Mouse (Mus musculus) stomach, embryonic 15.5 days (tissue): ENCODE data around the gene Krt20. TPM values are rescaled to one million over a fixed set of nuclear protein-coding genes. Genes with fewer than 3 reads are reported as not detected.

Experiments used
- ATAC-seq: fragments of 200-750 bp; cut with Nextera tagmentation; 2 replicates; pipeline ENCODE4 v1.8.0; 2017; ENCODE audit warnings: low read depth, moderate number of reproducible peaks, moderate TSS enrichment; ENCODE audit not compliant: insufficient read depth, low FRiP score
- H3K27ac ChIP-seq: fragments of 300-500 bp; sonication (generic); 2 replicates; pipeline ENCODE4 v1.5.1; 2015; ENCODE audit warnings: mild to moderate bottlenecking, inconsistent platforms
- H3K27me3 ChIP-seq: fragments of 300-500 bp; sonication (generic); replicated peaks from 2 replicates; pipeline ENCODE4 v1.6.1; 2015; ENCODE audit warnings: inconsistent platforms
- H3K36me3 ChIP-seq: fragments of 300-500 bp; sonication (generic); 2 replicates; pipeline ENCODE4 v1.6.1; 2015; ENCODE audit warnings: inconsistent platforms
- H3K4me1 ChIP-seq: fragments of 300-500 bp; sonication (generic); 2 replicates; pipeline ENCODE4 v1.6.1; 2015; ENCODE audit warnings: inconsistent platforms
- H3K4me2 ChIP-seq: fragments of 300-500 bp; sonication (generic); 2 replicates; pipeline ENCODE4 v1.6.1; 2015; ENCODE audit warnings: mild to moderate bottlenecking, inconsistent platforms
- H3K4me3 ChIP-seq: fragments of 300-500 bp; sonication (generic); replicated peaks from 2 replicates; pipeline ENCODE4 v1.5.1; 2015; ENCODE audit warnings: inconsistent platforms
- H3K9ac ChIP-seq: fragments of 300-500 bp; sonication (generic); 2 replicates; pipeline ENCODE4 v1.6.1; 2015; ENCODE audit warnings: inconsistent platforms
- H3K9me3 ChIP-seq: fragments of 300-500 bp; sonication (generic); 2 replicates; pipeline ENCODE4 v1.6.1; 2016; ENCODE audit warnings: inconsistent platforms
- WGBS: fragments of 180-500 bp; shearing (Covaris S2); methylation state at CpG from one replicate; pipeline ENCODE4 v1.1.7; 2015; 5-methylcytosine and 5-hydroxymethylcytosine counted together
- polyA plus RNA-seq: library from polyadenylated mRNA; unstranded; fragments of >200 nt; fragmentation: Nextera tagmentation; extraction: Ambion mirVana; gene quantifications from 2 replicates; pipeline ENCODE4 v1.2.1, GENCODE M21; 2015

The Krt20 gene
- polyA plus RNA-seq, 1 experiment from 2014 or later: 17.1 TPM

DNA sequence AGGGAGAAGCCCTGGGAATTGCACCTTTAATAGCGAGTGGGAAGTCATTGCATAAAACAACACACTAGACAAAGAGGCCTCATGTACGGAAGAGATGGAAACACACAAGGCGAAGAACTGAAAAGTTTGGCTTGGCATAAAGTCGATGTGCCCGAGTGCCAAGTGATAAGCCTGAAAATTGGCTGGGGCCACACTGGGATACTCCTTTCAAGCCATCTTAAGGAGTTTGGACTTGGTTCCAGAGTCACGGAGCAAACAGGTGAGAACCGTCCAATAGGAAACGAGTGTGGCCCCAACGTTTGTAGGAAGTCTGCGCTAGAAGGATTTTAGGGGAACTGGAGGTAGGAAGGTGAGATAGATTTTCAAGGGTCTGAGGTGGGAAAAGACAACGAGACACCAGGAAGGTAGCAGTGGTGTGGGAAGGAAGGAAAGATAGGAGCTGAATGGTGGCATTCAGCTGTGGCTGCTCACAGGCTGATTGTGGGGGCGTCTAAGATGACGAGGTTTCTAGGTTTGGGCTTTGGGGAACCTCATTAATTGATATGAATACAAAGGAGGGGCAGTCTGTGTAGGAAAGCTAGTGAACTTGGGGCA is 37.9 kb downstream of the Krt20 start:
- Histone ChIP-seq H3K27ac (no peak overlapping the region), H3K9ac (no peak overlapping the region), H3K4me1 (no peaks in the 10 kb centered on the region), H3K36me3 (no peaks in the 10 kb centered on the region), H3K27me3 (no peaks in the 10 kb centered on the region), H3K4me2 (no peak overlapping the region), H3K9me3 (no peaks in the 10 kb centered on the region), H3K4me3 (no peak overlapping the region)
- ATAC-seq: no peak
- 78% methylated on average over 13 of the region's 13 CpGs for WGBS

DNA sequence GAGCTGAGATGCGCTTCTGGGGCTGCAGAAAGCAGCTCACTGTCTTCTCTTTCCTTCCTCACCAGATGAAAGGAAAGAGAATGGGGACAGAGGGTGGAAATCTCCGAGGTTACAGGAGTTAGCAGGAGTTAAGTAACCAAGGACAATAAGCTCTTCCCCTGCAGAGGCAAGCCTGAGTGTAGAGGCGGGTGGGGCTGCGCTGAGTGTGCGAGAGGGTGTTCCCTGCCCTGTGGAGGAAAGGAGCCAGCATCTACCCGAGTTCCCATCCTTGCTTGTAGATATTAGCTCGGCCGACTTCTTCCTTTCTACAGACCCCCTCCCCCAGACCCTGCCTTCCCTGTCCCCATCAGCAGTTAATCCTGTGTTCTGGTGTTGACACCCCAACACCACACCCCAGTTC is 39.1 kb downstream of the Krt20 start:
- Histone ChIP-seq H3K36me3 (no peaks in the 10 kb centered on the region), H3K4me1 (no peaks in the 10 kb centered on the region), H3K4me3 (no peak overlapping the region), H3K27ac (no peak overlapping the region), H3K27me3 (no peaks in the 10 kb centered on the region), H3K9me3 (no peaks in the 10 kb centered on the region), H3K9ac (no peak overlapping the region), H3K4me2 (no peak overlapping the region)
- WGBS: 52% methylated on average over 8 of the region's 8 CpGs
- no peak for ATAC-seq

DNA sequence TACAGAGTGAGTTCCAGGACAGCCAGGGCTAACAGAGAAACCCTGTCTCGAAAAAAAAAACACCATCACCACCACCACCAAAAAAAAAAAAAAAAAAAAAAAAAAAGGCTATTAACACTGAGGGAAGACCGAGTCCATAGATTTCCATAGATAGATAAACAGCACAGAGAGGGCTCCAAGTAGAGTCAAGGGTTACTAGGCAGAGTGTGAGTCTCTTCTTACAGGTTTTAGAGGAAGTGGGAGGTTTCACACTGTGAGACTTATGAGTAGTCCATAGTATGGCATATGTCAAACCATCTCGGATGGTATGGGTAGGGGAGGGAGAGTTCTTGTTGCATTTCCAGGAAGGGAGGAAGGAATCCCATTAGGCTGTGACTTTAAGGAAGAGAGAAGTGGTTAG is 39.9 kb downstream of the Krt20 start:
- no peaks in the 10 kb centered on the region for H3K27me3 ChIP-seq
- H3K4me3 ChIP-seq: no peak overlapping the region
- no peak overlapping the region for H3K9ac ChIP-seq
- no peaks in the 10 kb centered on the region for H3K4me1 ChIP-seq
- no peak overlapping the region for H3K4me2 ChIP-seq
- WGBS: 64% methylated on average over 3 of the region's 3 CpGs
- no peaks in the 10 kb centered on the region for H3K9me3 ChIP-seq
- ATAC-seq: no peak
- no peaks in the 10 kb centered on the region for H3K36me3 ChIP-seq
- no peak overlapping the region for H3K27ac ChIP-seq

DNA sequence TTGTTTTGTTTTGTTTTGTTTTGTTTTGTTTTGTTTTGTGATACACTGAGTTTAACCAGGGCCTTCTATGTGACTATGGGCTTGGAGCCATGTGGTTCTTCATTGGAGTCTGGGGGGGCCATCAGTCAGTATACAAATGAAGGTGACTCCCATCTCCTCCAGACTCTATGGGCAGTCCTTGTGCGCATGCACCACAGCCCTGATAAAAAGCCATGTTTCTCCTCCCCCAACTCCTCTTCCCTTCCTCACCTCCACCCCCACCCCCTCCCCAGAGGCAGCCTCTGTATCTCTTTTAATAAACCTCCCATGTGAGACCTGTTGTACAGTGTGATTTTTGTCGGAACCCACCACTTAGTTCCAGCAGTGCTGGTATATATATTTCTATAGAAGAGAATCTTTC is 41.3 kb downstream of the Krt20 start:
- H3K4me3 ChIP-seq: no peak overlapping the region
- 92% methylated on average over 2 of the region's 2 CpGs for WGBS
- H3K4me1 ChIP-seq: no peaks in the 10 kb centered on the region
- no peaks in the 10 kb centered on the region for H3K27me3 ChIP-seq
- no peak for ATAC-seq
- no peaks in the 10 kb centered on the region for H3K9me3 ChIP-seq
- no peaks in the 10 kb centered on the region for H3K36me3 ChIP-seq
- H3K27ac ChIP-seq: no peak overlapping the region
- H3K9ac ChIP-seq: no peak overlapping the region
- no peak overlapping the region for H3K4me2 ChIP-seq

DNA sequence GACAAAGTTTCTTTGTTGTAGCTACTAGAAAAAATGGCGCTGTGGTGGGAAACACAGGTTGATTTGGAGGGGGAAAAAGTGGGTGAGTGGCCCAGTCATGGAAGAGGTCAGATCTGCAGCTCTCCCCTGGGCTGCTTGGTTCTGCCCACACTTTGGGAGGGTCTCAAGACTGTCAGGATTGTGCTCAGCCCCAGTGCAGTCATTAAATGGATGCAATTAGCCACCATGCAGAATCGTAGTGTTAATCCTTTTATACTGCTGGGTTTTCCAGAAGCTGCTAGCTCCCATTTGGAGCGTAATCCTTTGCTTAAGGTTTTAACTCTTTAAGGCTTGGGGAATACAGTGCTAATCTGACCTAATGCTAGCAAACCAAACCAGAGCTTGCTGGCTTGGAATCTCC is 41.9 kb downstream of the Krt20 start:
- H3K9ac ChIP-seq: no peak overlapping the region
- 56% methylated on average over 3 of the region's 3 CpGs for WGBS
- no peaks in the 10 kb centered on the region for H3K36me3 ChIP-seq
- H3K4me2 ChIP-seq: no peak overlapping the region
- no peak overlapping the region for H3K4me3 ChIP-seq
- ATAC-seq: no peak
- no peak overlapping the region for H3K27ac ChIP-seq
- H3K27me3 ChIP-seq: no peaks in the 10 kb centered on the region
- H3K4me1 ChIP-seq: no peaks in the 10 kb centered on the region
- no peaks in the 10 kb centered on the region for H3K9me3 ChIP-seq

DNA sequence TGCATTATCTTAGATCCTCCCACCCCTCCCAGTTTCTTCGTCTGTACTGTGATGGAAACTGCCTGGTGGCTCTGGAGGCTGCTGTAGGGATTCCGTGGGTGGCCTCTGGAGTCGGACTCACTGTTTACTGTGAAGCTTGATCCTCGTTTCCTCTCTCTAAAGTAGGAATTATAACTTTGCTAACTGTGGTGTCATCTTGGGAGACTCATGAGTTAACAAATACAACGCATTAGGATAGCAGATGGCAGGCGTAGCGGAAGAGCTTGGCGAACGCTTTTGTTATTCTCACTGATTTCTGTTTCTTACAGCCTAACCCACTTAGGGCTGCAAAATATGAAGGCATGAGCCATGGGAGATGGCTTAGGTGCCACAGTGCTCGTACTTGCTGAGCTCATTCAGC is 45.5 kb downstream of the Krt20 start:
- H3K27me3 ChIP-seq: no peaks in the 10 kb centered on the region
- ATAC-seq: no peak
- no peaks in the 10 kb centered on the region for H3K36me3 ChIP-seq
- 66% methylated on average over 10 of the region's 10 CpGs for WGBS
- H3K4me3 ChIP-seq: no peak overlapping the region
- H3K27ac ChIP-seq: peak overlapping the region; percentile 52
- H3K4me2 ChIP-seq: peak overlapping the region; percentile 14; the same call in 1 of the 2 replicates
- no peaks in the 10 kb centered on the region for H3K9me3 ChIP-seq
- no peak overlapping the region for H3K9ac ChIP-seq
- no peaks in the 10 kb centered on the region; the same call in 1 of the 2 replicates for H3K4me1 ChIP-seq

DNA sequence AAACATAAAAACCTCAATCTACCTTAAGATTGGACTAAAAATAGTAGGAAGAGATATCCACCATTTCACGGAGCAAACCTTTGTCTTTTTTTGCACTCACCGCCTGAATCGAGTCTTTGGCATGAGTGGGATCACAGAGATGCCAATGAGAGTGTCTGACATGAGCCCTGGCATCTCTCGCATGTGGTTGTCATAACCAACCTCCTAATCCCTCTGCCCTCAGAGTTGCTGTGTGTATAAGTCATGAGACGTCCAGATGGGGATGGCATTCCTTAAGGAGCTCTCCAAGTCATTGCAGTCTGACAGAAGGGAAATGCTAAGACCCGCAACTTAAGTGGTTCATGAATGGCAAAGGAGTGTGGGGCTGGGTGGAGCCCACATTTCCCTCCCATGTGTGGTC is 46.6 kb downstream of the Krt20 start:
- 71% methylated on average over 6 of the region's 6 CpGs for WGBS
- no peaks in the 10 kb centered on the region for H3K27me3 ChIP-seq
- H3K36me3 ChIP-seq: no peaks in the 10 kb centered on the region
- no peak overlapping the region for H3K4me2 ChIP-seq
- H3K9ac ChIP-seq: no peak overlapping the region
- no peaks in the 10 kb centered on the region for H3K9me3 ChIP-seq
- ATAC-seq: no peak
- H3K4me3 ChIP-seq: no peak overlapping the region
- H3K27ac ChIP-seq: no peak overlapping the region
- no peaks in the 10 kb centered on the region; the same call in 1 of the 2 replicates for H3K4me1 ChIP-seq

DNA sequence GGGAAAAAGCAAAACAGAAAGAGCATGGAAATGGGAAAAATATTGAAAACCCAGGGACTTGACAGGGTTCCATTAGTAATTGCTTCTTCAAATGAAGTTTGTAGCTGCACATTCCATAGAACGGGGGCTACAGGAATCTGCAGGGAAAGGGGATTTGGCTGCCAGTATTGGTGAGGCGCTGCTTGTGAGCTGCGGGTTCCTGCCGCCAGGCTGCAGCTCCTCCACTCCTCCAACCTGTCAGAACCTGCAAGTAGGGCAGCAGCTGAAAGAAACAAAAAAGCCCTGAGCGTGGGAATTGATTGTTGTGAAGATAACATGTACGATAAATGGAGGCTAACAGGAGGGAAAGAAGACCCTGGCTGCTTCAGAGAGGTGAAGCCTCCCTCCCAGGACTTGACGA is 47.1 kb downstream of the Krt20 start:
- Histone ChIP-seq H3K4me1 (no peaks in the 10 kb centered on the region; the same call in 1 of the 2 replicates), H3K9ac (no peak overlapping the region), H3K27me3 (no peaks in the 10 kb centered on the region), H3K4me3 (no peak overlapping the region), H3K4me2 (no peak overlapping the region), H3K36me3 (no peaks in the 10 kb centered on the region), H3K9me3 (no peaks in the 10 kb centered on the region), H3K27ac (no peak overlapping the region)
- WGBS: 55% methylated on average over 7 of the region's 7 CpGs
- no peak for ATAC-seq

DNA sequence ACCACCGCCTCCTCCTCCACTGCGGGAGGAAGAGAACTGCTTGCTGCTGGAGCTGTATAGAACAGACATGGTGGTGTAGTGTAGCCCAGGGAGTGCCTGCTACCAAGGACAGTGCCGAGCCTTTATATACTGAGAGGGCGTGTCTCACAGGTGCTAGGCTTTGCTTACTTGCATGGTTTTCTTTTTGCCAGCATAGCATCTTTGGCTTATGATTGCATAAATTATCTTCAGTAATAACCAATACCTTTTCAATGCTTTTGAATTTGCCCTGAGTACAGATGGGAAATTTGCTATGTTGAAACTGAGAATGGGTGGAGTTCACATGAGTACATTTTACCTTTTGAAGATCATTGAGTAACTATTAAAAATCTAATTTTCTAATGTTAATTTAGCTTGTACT is 48.7 kb downstream of the Krt20 start, which contains the start of gene Krt10:
TSS of gene Krt10 (minus strand) at position 101 of the 400 bp plus-strand sequence.
- Histone ChIP-seq H3K9ac (no peak within 1 kb of the TSS), H3K4me2 (no peak within 1 kb of the TSS), H3K36me3 (no peaks in the 10 kb centered on the region), H3K4me3 (no peak within 1 kb of the TSS), H3K9me3 (no peaks in the 10 kb centered on the region), H3K27me3 (no peaks in the 10 kb centered on the region), H3K27ac (no peak within 1 kb of the TSS), H3K4me1 (no peaks in the 10 kb centered on the region; the same call in 1 of the 2 replicates)
- ATAC-seq: no peak
- 70% methylated on average over 4 of the region's 4 CpGs for WGBS

DNA sequence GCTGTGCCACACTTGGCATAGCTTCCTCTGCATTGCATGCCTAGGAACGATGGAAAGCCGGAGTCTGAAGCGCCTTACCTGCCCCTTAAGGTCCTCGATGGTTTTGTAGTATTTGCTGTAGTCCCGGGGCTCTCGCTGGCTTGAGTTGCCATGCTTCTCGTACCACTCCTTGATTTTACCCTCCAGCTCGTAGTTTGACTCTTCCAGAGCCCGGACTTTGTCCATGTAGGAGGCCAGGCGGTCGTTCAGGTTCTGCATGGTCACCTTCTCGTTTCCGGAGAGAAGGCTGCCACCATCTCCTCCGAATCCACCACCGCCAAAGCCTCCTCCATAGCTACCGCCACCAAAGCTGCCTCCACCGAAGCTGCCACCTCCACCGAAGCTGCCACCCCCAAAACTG is 49.3 kb downstream of the Krt20 start:
- Histone ChIP-seq H3K27ac (no peak overlapping the region), H3K9me3 (no peaks in the 10 kb centered on the region), H3K4me3 (no peak overlapping the region), H3K27me3 (no peaks in the 10 kb centered on the region), H3K9ac (no peak overlapping the region), H3K36me3 (no peaks in the 10 kb centered on the region), H3K4me2 (no peak overlapping the region), H3K4me1 (no peaks in the 10 kb centered on the region; the same call in 1 of the 2 replicates)
- no peak for ATAC-seq
- 92% methylated on average over 18 of the region's 18 CpGs for WGBS

DNA sequence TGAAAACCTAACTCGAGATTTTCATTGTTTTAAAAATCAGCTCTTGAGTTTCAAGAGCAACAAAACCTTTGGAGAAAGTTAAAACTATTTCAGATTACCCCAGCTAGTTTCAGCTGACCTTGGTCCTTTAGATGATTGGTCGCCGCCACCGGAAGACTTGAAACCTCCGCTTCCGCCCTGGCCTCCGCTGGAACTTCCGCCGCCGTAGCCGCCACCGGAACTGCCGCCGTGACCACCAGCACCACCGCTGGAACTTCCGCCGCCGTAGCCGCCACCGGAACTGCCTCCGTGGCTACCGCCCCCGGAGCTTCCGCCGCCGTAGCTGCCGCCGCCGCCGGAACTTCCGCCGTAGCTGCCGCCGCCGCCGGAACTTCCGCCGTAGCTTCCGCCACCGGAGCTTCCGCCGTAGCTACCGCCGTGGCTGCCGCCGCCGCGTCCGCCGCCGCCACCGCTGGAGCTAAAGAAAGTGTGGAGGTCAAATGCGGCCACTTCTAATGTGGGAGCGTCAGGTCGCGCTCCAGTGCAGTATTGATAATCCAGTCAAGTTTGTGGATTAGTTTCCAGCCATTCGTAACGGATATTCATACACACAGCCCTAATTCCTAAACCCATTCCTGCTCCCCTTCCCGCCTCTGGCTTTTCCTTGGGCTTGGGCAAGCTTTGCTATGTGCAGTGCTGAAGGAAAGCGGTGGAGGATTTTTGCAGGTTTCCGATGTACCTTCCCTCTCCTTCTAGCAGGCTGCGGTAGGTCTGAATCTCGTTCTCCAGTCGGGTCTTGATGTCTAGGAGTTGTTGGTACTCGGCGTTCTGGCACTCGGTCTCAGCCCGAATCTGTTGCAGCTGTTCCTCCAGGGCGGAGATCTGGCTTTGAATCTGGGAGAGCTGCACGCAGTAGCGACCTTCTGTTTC is 51.9 kb downstream of the Krt20 start:
- peak; percentile 78 for ATAC-seq
- H3K4me1 ChIP-seq: no peaks in the 10 kb centered on the region; the same call in 1 of the 2 replicates
- WGBS: under 1% methylated on average over 69 of the region's 71 CpGs
- H3K9me3 ChIP-seq: no peaks in the 10 kb centered on the region
- H3K27me3 ChIP-seq: no peaks in the 10 kb centered on the region
- H3K9ac ChIP-seq: peak overlapping the region; percentile 32
- peak overlapping the region; percentile 97 for H3K27ac ChIP-seq
- H3K4me2 ChIP-seq: peak overlapping the region; percentile 55
- peak overlapping the region; percentile 53 for H3K4me3 ChIP-seq
- no peaks in the 10 kb centered on the region for H3K36me3 ChIP-seq

DNA sequence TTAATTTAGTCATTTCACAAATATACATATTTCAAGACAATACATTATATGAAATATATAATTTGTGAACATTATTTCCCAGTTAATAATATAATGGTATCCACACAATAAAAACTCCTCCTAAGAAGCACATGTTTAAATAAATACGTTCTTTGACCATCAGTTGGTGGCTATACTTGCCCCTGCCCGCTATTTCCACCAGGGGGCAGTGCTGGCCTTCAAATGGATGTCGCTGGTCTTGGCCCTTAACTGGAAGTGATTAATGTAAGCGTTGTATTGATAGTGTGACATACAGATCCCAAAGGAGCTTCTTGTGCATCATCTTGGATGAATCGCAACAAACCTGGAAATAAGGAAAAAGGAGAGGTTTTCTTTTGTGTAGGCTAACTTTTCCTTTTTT is 58.4 kb downstream of the Krt20 start:
- ATAC-seq: no peak
- H3K36me3 ChIP-seq: no peaks in the 10 kb centered on the region
- H3K9me3 ChIP-seq: no peaks in the 10 kb centered on the region
- no peak overlapping the region for H3K9ac ChIP-seq
- no peak overlapping the region for H3K4me3 ChIP-seq
- H3K4me1 ChIP-seq: no peaks in the 10 kb centered on the region
- 16% methylated on average over 5 of the region's 5 CpGs for WGBS
- no peak overlapping the region for H3K27ac ChIP-seq
- no peak overlapping the region for H3K4me2 ChIP-seq
- 0 out of 2 replicates have a peak, but pooled peaks cover 2% of the 10 kb centered on the region for H3K27me3 ChIP-seq
